Mouse (Mus musculus) cerebellum, adult 9-11 months (tissue): ENCODE results near the gene Tmem132d.
"Not testable (repeated sequence)": the region's sequence is repeated elsewhere in the genome, so short reads cannot be mapped to it uniquely, and the experiment has no call there.

Experiments
- DNase-seq: peaks from one replicate; pipeline ENCODE4 v3.0.0; 2022

Gene Tmem132d

DNA sequence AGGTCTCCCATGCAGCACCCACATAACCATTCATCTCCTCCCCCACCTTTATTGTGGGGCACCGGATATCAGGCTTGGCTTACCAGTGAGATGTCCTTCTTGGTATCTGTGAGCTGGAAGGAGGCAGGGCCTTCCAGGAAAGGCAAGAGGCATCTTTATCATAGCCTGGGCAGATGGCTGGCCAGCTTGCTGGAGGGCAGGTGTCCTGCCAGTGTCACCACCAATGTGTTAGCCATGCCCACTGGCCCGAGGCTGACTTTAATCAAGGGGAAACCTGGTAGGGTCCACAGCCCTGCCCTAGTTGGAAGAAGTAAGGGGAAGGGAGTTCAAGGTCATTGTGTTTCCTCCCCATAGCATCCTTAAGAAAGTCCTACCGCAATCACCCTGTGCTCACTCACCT is 676.9 kb downstream of the Tmem132d start:
- DNase-seq = no peak

DNA sequence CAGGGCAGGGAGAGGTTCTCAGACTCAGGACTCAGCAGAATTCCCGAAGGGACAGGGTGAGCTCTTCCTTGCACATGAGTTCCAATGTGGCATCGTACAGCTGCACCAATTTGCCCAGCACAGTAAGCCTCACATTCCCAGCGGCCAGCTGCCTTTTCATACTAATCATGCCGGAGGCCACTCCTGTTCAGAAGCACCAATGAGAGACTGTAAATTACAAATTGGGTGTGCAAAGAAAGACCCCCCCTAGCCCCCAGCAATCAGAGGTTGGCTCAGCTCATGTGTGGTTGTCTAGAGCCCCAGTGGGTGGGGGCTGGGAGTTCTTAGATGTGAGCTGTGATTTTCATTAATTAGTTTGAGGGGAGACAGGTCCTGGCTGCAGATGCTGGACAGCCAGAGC is 677.3 kb downstream of the Tmem132d start:
- no peak for DNase-seq

DNA sequence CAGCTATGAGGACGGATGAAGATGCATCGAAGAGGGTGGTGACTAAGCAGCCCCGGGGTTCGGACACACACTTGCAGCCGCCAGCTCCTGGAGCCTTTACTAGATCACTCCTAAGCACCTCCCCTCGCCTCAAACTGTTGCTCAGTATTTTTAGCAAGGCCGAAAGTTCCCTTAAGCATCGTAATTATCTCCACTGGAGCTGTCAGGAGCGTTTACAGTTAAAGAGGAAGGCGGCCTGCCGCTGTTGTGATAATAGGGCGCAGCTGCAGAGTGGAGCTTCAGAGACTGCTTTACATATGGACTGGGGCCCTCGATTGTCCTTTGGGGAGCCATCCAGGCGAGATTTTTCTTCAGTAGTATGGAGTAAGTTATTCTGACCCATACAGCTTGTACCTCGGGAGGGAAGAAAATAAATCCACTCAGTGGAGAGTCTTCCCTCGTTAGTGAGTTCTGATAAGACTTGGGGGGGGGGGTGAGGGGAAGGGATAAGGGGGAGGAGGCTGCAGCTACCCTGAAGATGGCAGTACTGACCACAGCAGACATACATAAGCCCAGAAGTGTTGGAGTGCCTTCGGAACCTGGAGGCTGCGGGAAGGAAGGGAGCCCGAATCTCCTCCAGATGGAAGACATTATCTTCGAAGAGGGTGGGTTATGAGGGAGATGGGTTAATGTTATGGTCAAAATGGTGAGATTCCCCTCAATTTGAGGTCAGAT is 681.5 kb downstream of the Tmem132d start:
- no peak for DNase-seq

DNA sequence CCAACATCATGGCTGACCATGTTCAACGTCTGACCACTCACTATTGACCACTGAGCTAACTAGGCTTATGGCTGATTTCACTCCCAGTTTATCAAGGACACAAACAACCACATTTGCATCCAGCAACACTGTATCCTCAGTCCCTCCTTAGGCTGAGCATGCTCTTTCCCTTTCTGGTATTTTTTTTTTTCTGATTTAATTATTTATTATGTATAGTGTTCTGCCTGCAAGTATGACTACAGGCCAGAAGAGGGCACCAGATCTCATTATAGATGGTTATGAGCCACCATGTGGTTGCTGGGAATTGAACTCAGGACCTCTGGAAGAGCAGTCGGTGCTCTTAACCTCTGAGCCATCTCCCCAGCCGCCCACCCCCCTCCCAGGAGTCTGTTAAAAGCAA is 683.3 kb downstream of the Tmem132d start:
- DNase-seq = not testable (repeated sequence)

DNA sequence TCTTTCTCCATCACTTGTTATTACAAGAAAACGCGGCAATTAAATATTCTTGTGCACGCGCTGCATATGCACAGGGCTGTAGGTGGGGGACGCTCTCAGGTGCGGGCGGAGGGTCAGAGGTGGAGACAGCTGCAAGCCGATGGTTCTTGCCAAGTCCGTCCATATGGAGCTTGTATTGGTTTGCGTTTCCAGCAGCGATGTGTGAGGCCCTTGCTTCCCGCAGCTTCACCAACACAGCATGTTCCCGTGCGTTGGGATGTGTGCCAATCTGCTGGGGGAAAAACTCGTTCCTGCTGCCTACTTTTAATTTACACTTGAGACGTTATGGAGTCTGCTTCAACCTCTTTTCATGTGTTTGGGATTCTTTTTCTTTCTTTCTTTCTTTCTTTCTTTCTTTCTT is 691.5 kb downstream of the Tmem132d start:
- DNase-seq = peak; percentile 2
